Mouse (Mus musculus): ENCODE data around the gene Rdh16f1.
"Not testable (repeated sequence)": the region's sequence is repeated elsewhere in the genome, so short reads cannot be mapped to it uniquely, and the experiment has no call there.

The Rdh16f1 gene

GRCm38 (mm10) chr10:127837793-127838192 is 78.2 kb downstream of the Rdh16f1 start:
- DNase-seq: not testable (repeated sequence)

- DNase-seq: no peak
These were observed 79.0 kb downstream of the Rdh16f1 start for GRCm38 (mm10) chr10:127838539-127838938.

- DNase-seq: no peak
These were observed 81.2 kb downstream of the Rdh16f1 start for GRCm38 (mm10) chr10:127840776-127841175.

Measured in lung, postnatal 4 days (tissue).